Mouse (Mus musculus) thymus, adult 2 months (tissue): ENCODE results near the gene Pim3.

Source experiments
- CTCF ChIP-seq: fragments of 200-500 bp; IDR thresholded peaks from 2 replicates; pipeline ENCODE4 v1.5.1; 2012; ENCODE audit warnings: mild to moderate bottlenecking, control low read depth, low read length, moderate library complexity, borderline replicate concordance; ENCODE audit not compliant: control insufficient read depth, poor library complexity, insufficient read depth; ENCODE audit errors: extremely low read depth
- POLR2A ChIP-seq: fragments of 200-500 bp; IDR thresholded peaks from 2 replicates; pipeline ENCODE4 v1.6.1; 2012; ENCODE audit warnings: mild to moderate bottlenecking, low read length, control low read depth, moderate library complexity; ENCODE audit not compliant: control insufficient read depth, poor library complexity, insufficient read depth; ENCODE audit errors: extremely low read depth

GRCm38 (mm10) chr15:88891676-88892040 is 29.7 kb downstream of the Pim3 start:
- TF ChIP-seq POLR2A, result no peak
- TF ChIP-seq CTCF, result no peak
